Mouse (Mus musculus): ENCODE results near the gene Bivm.

Bivm gene

DNA sequence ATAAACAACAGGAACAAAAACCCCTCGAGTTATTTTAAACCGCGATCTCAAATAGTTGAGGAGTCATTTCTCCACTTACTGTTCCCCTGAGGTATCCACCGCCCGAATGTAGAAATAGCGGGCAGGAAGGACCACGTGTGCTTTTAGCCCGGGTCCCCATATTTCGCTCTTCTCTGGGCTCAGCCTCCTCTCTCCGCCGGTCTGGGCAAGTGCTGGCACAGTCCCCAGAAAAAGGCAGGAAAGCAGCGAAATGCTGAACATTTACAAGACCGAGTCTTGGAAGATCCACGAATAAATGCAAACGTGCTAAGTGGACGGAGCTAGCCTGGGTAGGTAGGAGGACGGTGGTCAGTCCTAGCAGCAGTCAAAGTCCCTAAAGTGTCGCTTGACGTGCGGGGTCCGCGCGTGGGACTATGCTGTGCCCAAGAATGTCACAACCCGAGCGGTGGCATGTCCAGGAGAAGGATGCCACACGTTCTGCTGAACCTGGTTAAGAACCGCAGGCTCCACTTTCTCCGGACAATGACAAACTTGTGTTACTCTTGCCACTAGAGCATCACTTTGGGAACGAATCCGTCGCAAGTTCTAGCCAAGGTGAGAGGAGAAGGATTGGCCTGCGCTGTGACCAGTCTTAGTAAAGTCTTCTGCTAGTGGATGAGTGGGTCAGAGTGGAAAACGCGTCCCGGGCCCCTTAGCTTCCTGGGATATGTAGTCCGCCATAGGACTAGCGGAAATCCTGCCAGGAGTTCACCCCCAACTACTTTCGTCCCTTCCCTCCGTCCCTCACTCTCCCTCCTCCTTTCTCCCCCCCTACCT is at the start of gene Bivm, which contains the start of gene Kdelc1:
Bivm (plus strand) TSS at position 719 of the 816 bp plus-strand sequence.
Kdelc1 (minus strand) TSS at position 570 of the 816 bp plus-strand sequence.
- Histone ChIP-seq H3K4me1 (replicated peaks; ENCODE audit: low read depth, low read length) (peaks cover 11% of the 10 kb centered on the region), H3K36me3 (ENCODE audit: insufficient read depth, low read length) (peaks cover 27% of the 10 kb centered on the region), H3K9me3 (ENCODE audit: low read length) (no peaks in the 10 kb centered on the region), H3K27me3 (ENCODE audit: insufficient read depth, low read length) (no peaks in the 10 kb centered on the region), H3K4me3 (replicated peaks; ENCODE audit: low read length) (peak within 1 kb of the TSS; percentile 96)
- TF ChIP-seq CTCF (conservative IDR thresholded peaks at IDR 0.05; ENCODE audit: low read length) = no peak
- TF ChIP-seq POU5F1 (IDR thresholded peaks at IDR 0.05; ENCODE audit: borderline replicate concordance, low read length) = no peak
- no peak for TF ChIP-seq NANOG (IDR thresholded peaks at IDR 0.05; ENCODE audit: borderline replicate concordance, low read length)

DNA sequence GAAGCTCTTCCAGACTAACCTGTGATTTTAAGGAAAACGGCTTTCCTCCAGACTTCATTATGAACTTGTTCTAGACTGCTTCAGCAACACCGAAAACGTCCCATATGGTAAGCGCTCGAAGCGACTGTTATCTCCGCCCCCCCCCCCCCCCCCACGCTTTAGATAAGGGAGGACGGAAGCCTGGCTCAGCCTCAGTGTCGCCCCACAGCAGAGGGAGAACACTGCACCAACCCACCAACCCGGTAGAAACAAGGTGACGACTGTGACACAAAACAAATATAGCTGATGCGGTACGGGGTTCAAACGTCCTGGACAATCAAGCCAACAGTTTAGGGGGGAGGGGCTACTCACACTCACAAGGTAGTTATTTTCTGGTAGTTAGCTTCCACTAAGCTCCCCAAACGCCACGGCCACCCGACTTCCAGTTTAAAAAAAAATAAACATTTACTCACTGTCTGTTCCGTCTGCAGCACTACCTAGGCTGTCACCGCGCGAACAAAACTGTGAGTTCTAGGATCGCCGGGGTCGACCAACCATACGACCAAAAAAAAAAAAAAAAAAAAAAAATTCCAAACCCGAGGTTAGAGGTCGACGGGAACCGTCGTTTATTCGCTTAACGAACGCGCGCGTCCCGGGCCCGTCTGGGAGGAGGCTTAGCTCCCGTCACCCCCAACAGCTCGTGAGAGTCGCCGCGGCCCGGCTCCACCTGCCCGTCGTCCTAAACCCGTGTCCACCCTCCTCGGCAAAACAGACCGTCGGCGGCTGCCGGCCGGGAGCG is 17.1 kb upstream of the Bivm start:
- Histone ChIP-seq H3K4me3 (replicated peaks; ENCODE audit: low read length) (peak overlapping the region; percentile 96), H3K27me3 (ENCODE audit: insufficient read depth, low read length) (no peaks in the 10 kb centered on the region), H3K4me1 (replicated peaks; ENCODE audit: low read depth, low read length) (peaks cover 15% of the 10 kb centered on the region), H3K9me3 (ENCODE audit: low read length) (no peaks in the 10 kb centered on the region), H3K36me3 (ENCODE audit: insufficient read depth, low read length) (peaks cover 35% of the 10 kb centered on the region)
- no peak for TF ChIP-seq CTCF (conservative IDR thresholded peaks at IDR 0.05; ENCODE audit: low read length)
- TF ChIP-seq NANOG (IDR thresholded peaks at IDR 0.05; ENCODE audit: borderline replicate concordance, low read length) = no peak
- no peak for TF ChIP-seq POU5F1 (IDR thresholded peaks at IDR 0.05; ENCODE audit: borderline replicate concordance, low read length)

DNA sequence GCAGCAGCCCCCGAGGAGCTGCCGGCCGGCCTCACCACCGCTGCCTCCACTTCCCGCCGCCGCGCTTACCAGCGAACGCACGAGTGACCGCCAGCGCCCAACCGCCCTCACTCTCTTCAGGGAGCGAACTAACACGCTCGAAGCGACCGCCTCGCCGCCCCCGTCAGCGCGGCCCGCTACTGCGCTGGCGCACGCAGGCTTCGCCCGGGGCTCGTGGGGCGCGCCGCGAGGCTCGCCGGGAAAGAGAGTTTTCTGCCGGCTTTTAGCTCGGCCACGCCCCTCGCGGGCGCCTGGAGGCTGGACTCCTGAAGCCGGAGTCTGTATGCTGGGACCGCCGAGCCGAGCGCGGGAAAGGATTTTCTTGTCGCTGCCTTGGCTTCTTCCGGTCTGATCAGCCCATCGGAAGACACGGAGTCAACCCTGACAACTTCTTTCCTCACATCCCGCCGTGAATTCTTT is 16.5 kb upstream of the Bivm start, which contains the start of gene Tex30:
Tex30 (minus strand) TSS at position 183 of the 459 bp plus-strand sequence.
- TF ChIP-seq NANOG (IDR thresholded peaks at IDR 0.05; ENCODE audit: borderline replicate concordance, low read length) (no peak), POU5F1 (IDR thresholded peaks at IDR 0.05; ENCODE audit: borderline replicate concordance, low read length) (no peak), CTCF (conservative IDR thresholded peaks at IDR 0.05; ENCODE audit: low read length) (no peak)

DNA sequence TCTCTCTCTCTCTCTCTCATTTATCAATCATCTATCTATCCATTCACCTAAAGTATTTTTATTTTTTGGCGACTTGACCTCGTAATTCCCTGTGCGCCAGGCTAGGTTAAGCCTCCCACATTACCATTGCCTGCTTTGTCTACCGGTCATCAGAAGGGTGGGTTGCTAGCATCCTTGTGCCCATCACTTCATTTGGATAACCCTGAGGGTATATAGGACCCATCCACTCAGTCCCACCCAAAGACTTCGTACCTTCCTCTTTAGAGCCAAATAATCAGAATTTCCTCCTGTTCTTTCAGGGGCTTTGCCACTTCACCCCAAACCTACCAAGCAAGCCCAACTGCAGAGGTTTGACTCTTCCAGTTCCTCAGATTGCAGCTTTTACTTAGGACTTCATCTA is 15.8 kb upstream of the Bivm start:
- no peaks in the 10 kb centered on the region for H3K27me3 ChIP-seq (ENCODE audit: insufficient read depth, low read length)
- peaks cover 15% of the 10 kb centered on the region for H3K4me1 ChIP-seq (replicated peaks; ENCODE audit: low read depth, low read length)
- no peak for TF ChIP-seq CTCF (conservative IDR thresholded peaks at IDR 0.05; ENCODE audit: low read length)
- no peak for TF ChIP-seq POU5F1 (IDR thresholded peaks at IDR 0.05; ENCODE audit: borderline replicate concordance, low read length)
- no peak for TF ChIP-seq NANOG (IDR thresholded peaks at IDR 0.05; ENCODE audit: borderline replicate concordance, low read length)
- H3K36me3 ChIP-seq (ENCODE audit: insufficient read depth, low read length) = peaks cover 35% of the 10 kb centered on the region
- no peaks in the 10 kb centered on the region for H3K9me3 ChIP-seq (ENCODE audit: low read length)
- H3K4me3 ChIP-seq (replicated peaks; ENCODE audit: low read length) = peak overlapping the region; percentile 96

More for the DNA sequence above, 16.5 kb upstream of the Bivm start, which contains the start of gene Tex30:
- H3K4me1 ChIP-seq (replicated peaks; ENCODE audit: low read depth, low read length) = peaks cover 15% of the 10 kb centered on the region
- H3K27me3 ChIP-seq (ENCODE audit: insufficient read depth, low read length) = no peaks in the 10 kb centered on the region
- H3K9me3 ChIP-seq (ENCODE audit: low read length) = no peaks in the 10 kb centered on the region
- H3K4me3 ChIP-seq (replicated peaks; ENCODE audit: low read length) = peak within 1 kb of the TSS; percentile 96
- H3K36me3 ChIP-seq (ENCODE audit: insufficient read depth, low read length) = peaks cover 35% of the 10 kb centered on the region

DNA sequence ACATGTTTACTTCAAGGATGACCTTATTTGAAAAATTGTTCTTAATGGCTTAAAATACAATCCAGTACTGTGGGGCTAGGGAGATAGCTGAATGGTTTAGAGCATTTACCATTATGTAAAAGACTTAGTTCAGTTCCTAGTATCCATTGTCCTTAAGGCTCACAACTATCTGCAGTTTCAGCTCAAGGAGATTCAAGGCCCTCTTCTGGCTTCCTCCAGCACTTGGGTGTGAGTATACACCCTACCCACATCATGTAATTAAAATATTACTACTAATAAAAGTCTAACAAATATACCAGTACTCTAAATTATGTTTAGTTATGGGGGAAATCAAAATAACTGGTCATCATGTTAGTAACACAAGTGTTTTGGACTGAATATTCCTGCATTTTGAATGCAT is 1.2 kb upstream of the Bivm start:
- no peak for TF ChIP-seq NANOG (IDR thresholded peaks at IDR 0.05; ENCODE audit: borderline replicate concordance, low read length)
- no peak for TF ChIP-seq POU5F1 (IDR thresholded peaks at IDR 0.05; ENCODE audit: borderline replicate concordance, low read length)
- no peak for TF ChIP-seq CTCF (conservative IDR thresholded peaks at IDR 0.05; ENCODE audit: low read length)
- Histone ChIP-seq H3K27me3 (ENCODE audit: insufficient read depth, low read length) (no peaks in the 10 kb centered on the region), H3K4me1 (replicated peaks; ENCODE audit: low read depth, low read length) (peaks cover 11% of the 10 kb centered on the region), H3K9me3 (ENCODE audit: low read length) (no peaks in the 10 kb centered on the region), H3K4me3 (replicated peaks; ENCODE audit: low read length) (peak overlapping the region; percentile 96), H3K36me3 (ENCODE audit: insufficient read depth, low read length) (peaks cover 36% of the 10 kb centered on the region)

DNA sequence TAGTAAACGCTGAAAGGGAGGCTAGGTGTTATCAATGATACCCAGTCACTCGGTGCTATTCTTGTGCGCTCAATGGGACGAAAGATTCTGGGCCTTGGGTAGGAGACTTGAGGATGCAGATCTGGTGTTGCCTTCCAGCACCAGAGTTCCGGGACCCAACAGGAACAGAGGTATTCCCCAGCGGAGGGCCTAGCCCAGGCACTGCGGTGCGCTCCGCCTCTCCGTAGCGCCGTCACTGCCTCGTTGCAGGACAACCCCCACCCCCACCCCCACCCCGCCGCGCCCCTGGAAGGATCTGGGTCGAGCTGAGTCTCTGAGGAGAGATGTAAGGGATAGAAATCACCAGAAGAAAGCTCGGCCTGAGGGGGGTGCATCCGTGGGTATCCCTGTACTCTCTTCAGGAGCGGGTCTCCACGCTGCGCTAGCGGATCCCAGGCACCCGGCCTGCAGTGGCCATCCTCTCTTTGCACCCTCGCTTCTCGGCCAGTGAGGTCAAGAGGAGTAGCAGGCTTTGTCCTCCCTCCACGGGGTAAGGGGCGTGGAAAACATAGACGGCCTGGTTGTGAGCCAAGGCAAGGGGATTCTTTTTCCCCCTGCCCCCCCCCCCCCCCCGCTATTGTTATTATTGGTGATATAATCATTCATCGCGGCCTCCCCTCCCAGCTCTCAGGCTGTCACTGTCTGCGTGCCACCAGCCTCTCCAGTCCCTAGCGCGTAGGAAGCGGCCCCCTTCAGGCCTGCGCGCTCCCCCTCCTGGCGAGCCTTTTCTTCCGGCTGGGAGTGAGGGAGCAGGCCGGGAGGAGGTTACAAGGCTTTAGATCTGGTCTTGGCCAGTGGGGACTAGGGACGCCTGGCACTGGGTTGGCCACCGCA is 680 bp downstream of the Bivm start:
- H3K36me3 ChIP-seq (ENCODE audit: insufficient read depth, low read length) = peaks cover 19% of the 10 kb centered on the region
- no peak for TF ChIP-seq POU5F1 (IDR thresholded peaks at IDR 0.05; ENCODE audit: borderline replicate concordance, low read length)
- TF ChIP-seq CTCF (conservative IDR thresholded peaks at IDR 0.05; ENCODE audit: low read length) = peak; percentile 8; the same call in 1 of the 2 replicates
- no peak for TF ChIP-seq NANOG (IDR thresholded peaks at IDR 0.05; ENCODE audit: borderline replicate concordance, low read length)
- H3K4me1 ChIP-seq (replicated peaks; ENCODE audit: low read depth, low read length) = peaks cover 11% of the 10 kb centered on the region
- no peaks in the 10 kb centered on the region for H3K27me3 ChIP-seq (ENCODE audit: insufficient read depth, low read length)
- H3K4me3 ChIP-seq (replicated peaks; ENCODE audit: low read length) = peak overlapping the region; percentile 96
- H3K9me3 ChIP-seq (ENCODE audit: low read length) = no peaks in the 10 kb centered on the region

DNA sequence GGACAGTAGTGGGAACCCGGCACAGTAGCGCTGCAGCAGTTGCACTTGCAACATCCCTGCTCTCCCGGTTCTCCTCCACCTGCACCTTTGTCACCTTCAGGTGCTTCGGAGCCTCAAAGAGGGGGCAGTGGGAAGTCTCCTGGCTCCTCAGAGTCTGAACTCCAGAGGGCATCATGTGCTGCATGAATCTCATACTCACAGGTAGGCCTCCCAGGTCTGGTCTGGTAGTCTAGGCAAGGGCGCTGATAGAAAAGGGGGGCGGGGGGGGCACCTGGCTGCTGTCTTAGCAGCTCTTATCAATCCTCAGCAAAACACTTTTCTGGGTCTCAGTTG is 1.3 kb downstream of the Bivm start:
- Histone ChIP-seq H3K4me1 (replicated peaks; ENCODE audit: low read depth, low read length) (peaks cover 11% of the 10 kb centered on the region), H3K9me3 (ENCODE audit: low read length) (no peaks in the 10 kb centered on the region), H3K27me3 (ENCODE audit: insufficient read depth, low read length) (no peaks in the 10 kb centered on the region), H3K4me3 (replicated peaks; ENCODE audit: low read length) (peak overlapping the region; percentile 96), H3K36me3 (ENCODE audit: insufficient read depth, low read length) (peaks cover 13% of the 10 kb centered on the region)
- TF ChIP-seq POU5F1 (IDR thresholded peaks at IDR 0.05; ENCODE audit: borderline replicate concordance, low read length) = no peak
- TF ChIP-seq NANOG (IDR thresholded peaks at IDR 0.05; ENCODE audit: borderline replicate concordance, low read length) = no peak
- no peak for TF ChIP-seq CTCF (conservative IDR thresholded peaks at IDR 0.05; ENCODE audit: low read length)
